Mouse (Mus musculus) ovary, postnatal 36 days (tissue): ENCODE measurements around the gene Zfp46.

Experiments
- DNase-seq: peaks from one replicate; pipeline ENCODE4 v3.0.0; 2022; ENCODE audit warnings: low spot score, mixed read lengths

Zfp46 gene

GRCm38 (mm10) chr4:136284455-136284854, at the start of gene Zfp46:
Gene Zfp46, plus strand, starts transcription at chr4:136284683.
- DNase-seq, result peak; percentile 59

- DNase-seq, result no peak
Measured at GRCm38 (mm10) chr4:136238669-136239068, 45.8 kb upstream of the Zfp46 start.

- no peak for DNase-seq
Measured at GRCm38 (mm10) chr4:136239111-136239510, 45.4 kb upstream of the Zfp46 start.

- DNase-seq, result peak; percentile 73
Measured at GRCm38 (mm10) chr4:136239622-136240021, 44.9 kb upstream of the Zfp46 start.

- DNase-seq, result no peak
Measured at GRCm38 (mm10) chr4:136240123-136240522, 44.4 kb upstream of the Zfp46 start.

GRCm38 (mm10) chr4:136240955-136241354, 43.5 kb upstream of the Zfp46 start:
- DNase-seq, result no peak

- no peak for DNase-seq
Measured at GRCm38 (mm10) chr4:136242065-136242703, 42.3 kb upstream of the Zfp46 start.

GRCm38 (mm10) chr4:136242728-136243127, 41.8 kb upstream of the Zfp46 start:
- DNase-seq, result no peak

GRCm38 (mm10) chr4:136244208-136244607, 40.3 kb upstream of the Zfp46 start:
- no peak for DNase-seq

GRCm38 (mm10) chr4:136245681-136246080, 38.8 kb upstream of the Zfp46 start:
- no peak for DNase-seq

- no peak for DNase-seq
Measured at GRCm38 (mm10) chr4:136246568-136246969, 37.9 kb upstream of the Zfp46 start.

- DNase-seq, result no peak
Measured at GRCm38 (mm10) chr4:136247386-136247728, 37.1 kb upstream of the Zfp46 start.

GRCm38 (mm10) chr4:136247729-136248463, 36.6 kb upstream of the Zfp46 start, which contains the start of gene Tcea3:
Gene Tcea3, plus strand, starts transcription at chr4:136247729.
- DNase-seq, result peak; percentile 66

- no peak for DNase-seq
Measured at GRCm38 (mm10) chr4:136248464-136249331, 35.8 kb upstream of the Zfp46 start.

- DNase-seq, result no peak
Measured at GRCm38 (mm10) chr4:136249332-136249647, 35.2 kb upstream of the Zfp46 start.

GRCm38 (mm10) chr4:136249780-136250179, 34.7 kb upstream of the Zfp46 start:
- DNase-seq, result peak; percentile 55

- no peak for DNase-seq
Measured at GRCm38 (mm10) chr4:136255919-136256318, 28.6 kb upstream of the Zfp46 start.

GRCm38 (mm10) chr4:136256696-136257095, 27.8 kb upstream of the Zfp46 start:
- DNase-seq, result no peak

- DNase-seq, result no peak
Measured at GRCm38 (mm10) chr4:136259916-136260315, 24.6 kb upstream of the Zfp46 start.

GRCm38 (mm10) chr4:136260491-136261180, 23.8 kb upstream of the Zfp46 start:
- peak; percentile 74 for DNase-seq

- no peak for DNase-seq
Measured at GRCm38 (mm10) chr4:136261912-136262311, 22.6 kb upstream of the Zfp46 start.

GRCm38 (mm10) chr4:136263555-136263954, 20.9 kb upstream of the Zfp46 start:
- DNase-seq, result no peak
